Mouse (Mus musculus) adrenal gland (tissue): ENCODE results near the gene Elof1.

Source experiments
- microRNA-seq, 2 experiments: library from miRNA; unstranded; fragments of <30 nt; microRNA quantifications; one replicate each; pipeline ENCODE4; 2019

Elof1 gene

Small RNA genes lying within 50 kb of the gene (microRNA-seq; reads per million reads assigned to microRNA genes)
- 0.11 to 0.12 reads per million in 2 experiments for gene Mir7084
